Mouse (Mus musculus): ENCODE results near the gene Ppm1h.

The Ppm1h gene

GRCm38 (mm10) chr10:122768893-122769341, 90.4 kb downstream of the Ppm1h start:
- no peak for DNase-seq (ENCODE audit: inconsistent ontology term)

GRCm38 (mm10) chr10:122770337-122770736, 91.8 kb downstream of the Ppm1h start:
- no peak for DNase-seq (ENCODE audit: inconsistent ontology term)

- no peak for DNase-seq (ENCODE audit: inconsistent ontology term)
Observed at GRCm38 (mm10) chr10:122770987-122771386, 92.4 kb downstream of the Ppm1h start.

GRCm38 (mm10) chr10:122774169-122774568, 95.6 kb downstream of the Ppm1h start:
- DNase-seq (ENCODE audit: inconsistent ontology term) = no peak

- DNase-seq (ENCODE audit: inconsistent ontology term) = peak; percentile 20
Observed at GRCm38 (mm10) chr10:122777436-122777835, 98.9 kb downstream of the Ppm1h start.

- DNase-seq (ENCODE audit: inconsistent ontology term) = no peak
Observed at GRCm38 (mm10) chr10:122777939-122778655, 99.5 kb downstream of the Ppm1h start.

- no peak for DNase-seq (ENCODE audit: inconsistent ontology term)
Observed at GRCm38 (mm10) chr10:122779351-122779750, 100.8 kb downstream of the Ppm1h start.

GRCm38 (mm10) chr10:122782755-122783154, 104.2 kb downstream of the Ppm1h start:
- peak; percentile 78 for DNase-seq (ENCODE audit: inconsistent ontology term)

GRCm38 (mm10) chr10:122789648-122790170, 111.1 kb downstream of the Ppm1h start:
- peak; percentile 29 for DNase-seq (ENCODE audit: inconsistent ontology term)

GRCm38 (mm10) chr10:122792021-122792966, 113.7 kb downstream of the Ppm1h start:
- peak; percentile 67 for DNase-seq (ENCODE audit: inconsistent ontology term)

- no peak for DNase-seq (ENCODE audit: inconsistent ontology term)
Observed at GRCm38 (mm10) chr10:122793193-122793592, 114.6 kb downstream of the Ppm1h start.

GRCm38 (mm10) chr10:122794187-122794850, 115.8 kb downstream of the Ppm1h start:
- DNase-seq (ENCODE audit: inconsistent ontology term) = peak; percentile 78

GRCm38 (mm10) chr10:122797955-122798354, 119.4 kb downstream of the Ppm1h start:
- DNase-seq (ENCODE audit: inconsistent ontology term) = no peak

GRCm38 (mm10) chr10:122800003-122800731, 121.6 kb downstream of the Ppm1h start:
- no peak for DNase-seq (ENCODE audit: inconsistent ontology term)

GRCm38 (mm10) chr10:122800732-122801110, 122.2 kb downstream of the Ppm1h start:
- no peak for DNase-seq (ENCODE audit: inconsistent ontology term)

- no peak for DNase-seq (ENCODE audit: inconsistent ontology term)
Observed at GRCm38 (mm10) chr10:122802218-122802617, 123.7 kb downstream of the Ppm1h start.

- peak; percentile 92 for DNase-seq (ENCODE audit: inconsistent ontology term)
Observed at GRCm38 (mm10) chr10:122802901-122803300, 124.3 kb downstream of the Ppm1h start.

- DNase-seq (ENCODE audit: inconsistent ontology term) = peak; percentile 75
Observed at GRCm38 (mm10) chr10:122803906-122804305, 125.3 kb downstream of the Ppm1h start.

- DNase-seq (ENCODE audit: inconsistent ontology term) = no peak
Observed at GRCm38 (mm10) chr10:122805866-122806265, 127.3 kb downstream of the Ppm1h start.

- DNase-seq (ENCODE audit: inconsistent ontology term) = peak; percentile 87
Observed at GRCm38 (mm10) chr10:122807127-122808105, 128.9 kb downstream of the Ppm1h start.

Measured in Muller cell, postnatal 12 days (primary cell).